Mouse (Mus musculus) heart, embryonic 12.5 days (tissue): ENCODE data around the gene Gtf2f2. TPM values are rescaled to one million over a fixed set of nuclear protein-coding genes. Genes with fewer than 3 reads are reported as not detected.
A peak's percentile ranks its signal among the peaks of the same experiment; 100 is the strongest.

Source experiments
- ATAC-seq: fragments of 200-750 bp; cut with Nextera tagmentation; 2 replicates; pipeline ENCODE4 v1.8.0; 2017; ENCODE audit warnings: moderate TSS enrichment, moderate library complexity; ENCODE audit not compliant: insufficient number of reproducible peaks, low FRiP score
- H3K27ac ChIP-seq: fragments of 300-500 bp; sonication (generic); 2 replicates; pipeline ENCODE4 v1.5.1; 2016; ENCODE audit warnings: mild to moderate bottlenecking, moderate library complexity; ENCODE audit not compliant: poor library complexity, severe bottlenecking
- H3K27me3 ChIP-seq: fragments of 300-500 bp; sonication (generic); replicated peaks from 2 replicates; pipeline ENCODE4 v1.6.1; 2016; ENCODE audit warnings: mild to moderate bottlenecking, moderate library complexity
- H3K36me3 ChIP-seq: fragments of 300-500 bp; sonication (generic); 2 replicates; pipeline ENCODE4 v1.6.1; 2016; ENCODE audit warnings: mild to moderate bottlenecking, moderate library complexity
- H3K4me1 ChIP-seq: fragments of 300-500 bp; sonication (generic); replicated peaks from 2 replicates; pipeline ENCODE4 v1.6.1; 2016; ENCODE audit warnings: mild to moderate bottlenecking
- H3K4me2 ChIP-seq: fragments of 300-500 bp; sonication (generic); 2 replicates; pipeline ENCODE4 v1.6.1; 2016; ENCODE audit warnings: mild to moderate bottlenecking, moderate library complexity
- H3K4me3 ChIP-seq: fragments of 300-500 bp; sonication (generic); 2 replicates; pipeline ENCODE4 v1.5.1; 2016; ENCODE audit warnings: mild to moderate bottlenecking
- H3K9ac ChIP-seq: fragments of 300-500 bp; sonication (generic); 2 replicates; pipeline ENCODE4 v1.6.1; 2016; ENCODE audit warnings: mild to moderate bottlenecking, moderate library complexity
- H3K9me3 ChIP-seq: fragments of 300-500 bp; sonication (generic); replicated peaks from 2 replicates; pipeline ENCODE4 v1.6.1; 2016; ENCODE audit warnings: mild to moderate bottlenecking, moderate library complexity
- WGBS: fragments of 180-500 bp; shearing (Covaris S2); methylation state at CpG from one replicate; pipeline ENCODE4 v1.1.7; 2016; 5-methylcytosine and 5-hydroxymethylcytosine counted together
- polyA plus RNA-seq: library from polyadenylated mRNA; unstranded; fragments of >200 nt; fragmentation: Nextera tagmentation; extraction: Ambion mirVana; gene quantifications from 2 replicates; pipeline ENCODE4 v1.2.1, GENCODE M21; 2016

The Gtf2f2 gene
- polyA plus RNA-seq, 1 experiment from 2014 or later: 31.3 TPM

- ATAC-seq: no peak
- WGBS: 92% methylated on average over 6 of the region's 6 CpGs
These were observed 98.7 kb downstream of the Gtf2f2 start for GRCm38 (mm10) chr14:75911968-75912367.

GRCm38 (mm10) chr14:75906931-75907330 lies 103.7 kb downstream of the Gtf2f2 start:
- no peaks in the 10 kb centered on the region for H3K4me1 ChIP-seq
- H3K9me3 ChIP-seq: no peaks in the 10 kb centered on the region
- H3K27ac ChIP-seq: no peak overlapping the region
- H3K9ac ChIP-seq: no peak overlapping the region
- 90% methylated on average over 8 of the region's 8 CpGs for WGBS
- peaks cover 26% of the 10 kb centered on the region for H3K36me3 ChIP-seq
- no peaks in the 10 kb centered on the region for H3K27me3 ChIP-seq
- ATAC-seq: no peak
- H3K4me3 ChIP-seq: no peak overlapping the region
- H3K4me2 ChIP-seq: no peak overlapping the region

More at GRCm38 (mm10) chr14:75911968-75912367, 98.7 kb downstream of the Gtf2f2 start:
- Histone ChIP-seq H3K27me3 (no peaks in the 10 kb centered on the region), H3K4me3 (no peak overlapping the region), H3K4me2 (no peak overlapping the region), H3K36me3 (peaks cover 7% of the 10 kb centered on the region), H3K4me1 (peaks cover 3% of the 10 kb centered on the region; the same call in 1 of the 2 replicates), H3K9me3 (no peaks in the 10 kb centered on the region), H3K9ac (no peak overlapping the region), H3K27ac (no peak overlapping the region)

- Histone ChIP-seq H3K9me3 (no peaks in the 10 kb centered on the region), H3K27me3 (no peaks in the 10 kb centered on the region), H3K9ac (no peak overlapping the region), H3K27ac (no peak overlapping the region), H3K36me3 (peaks cover 26% of the 10 kb centered on the region), H3K4me1 (peaks cover 5% of the 10 kb centered on the region; the same call in 1 of the 2 replicates), H3K4me3 (no peak overlapping the region), H3K4me2 (no peak overlapping the region)
- 91% methylated on average over 3 of the region's 3 CpGs for WGBS
- ATAC-seq: no peak
These were observed 105.7 kb downstream of the Gtf2f2 start for GRCm38 (mm10) chr14:75904972-75905371.

GRCm38 (mm10) chr14:75903131-75903530 lies 107.5 kb downstream of the Gtf2f2 start:
- peaks cover 26% of the 10 kb centered on the region for H3K36me3 ChIP-seq
- H3K4me3 ChIP-seq: no peak overlapping the region
- H3K27me3 ChIP-seq: no peaks in the 10 kb centered on the region
- H3K27ac ChIP-seq: no peak overlapping the region
- no peaks in the 10 kb centered on the region for H3K9me3 ChIP-seq
- H3K4me1 ChIP-seq: peaks cover 5% of the 10 kb centered on the region; the same call in 1 of the 2 replicates
- no peak overlapping the region for H3K4me2 ChIP-seq
- no peak overlapping the region for H3K9ac ChIP-seq
- ATAC-seq: no peak
- 84% methylated on average over 3 of the region's 3 CpGs for WGBS

- 75% methylated on average over 2 of the region's 2 CpGs for WGBS
- no peak for ATAC-seq
These were observed 108.7 kb downstream of the Gtf2f2 start for GRCm38 (mm10) chr14:75902013-75902412.

GRCm38 (mm10) chr14:75900793-75901499 lies 109.7 kb downstream of the Gtf2f2 start:
- H3K27ac ChIP-seq: no peak overlapping the region
- 53% methylated on average over 5 of the region's 5 CpGs for WGBS
- 0 out of 2 replicates have a peak overlapping the region, but pooled peaks have one; percentile 18 for H3K9ac ChIP-seq

More at GRCm38 (mm10) chr14:75902013-75902412, 108.7 kb downstream of the Gtf2f2 start:
- H3K27ac ChIP-seq: no peak overlapping the region; the same call in 1 of the 2 replicates
- no peaks in the 10 kb centered on the region for H3K27me3 ChIP-seq
- no peak overlapping the region for H3K9ac ChIP-seq
- H3K9me3 ChIP-seq: no peaks in the 10 kb centered on the region
- peaks cover 5% of the 10 kb centered on the region; the same call in 1 of the 2 replicates for H3K4me1 ChIP-seq
- no peak overlapping the region for H3K4me2 ChIP-seq
- H3K4me3 ChIP-seq: no peak overlapping the region
- H3K36me3 ChIP-seq: peaks cover 30% of the 10 kb centered on the region

GRCm38 (mm10) chr14:75899566-75899965 lies 111.1 kb downstream of the Gtf2f2 start:
- Histone ChIP-seq H3K9me3 (no peaks in the 10 kb centered on the region), H3K27me3 (no peaks in the 10 kb centered on the region), H3K4me2 (no peak overlapping the region), H3K36me3 (peaks cover 22% of the 10 kb centered on the region), H3K27ac (no peak overlapping the region), H3K4me3 (no peak overlapping the region), H3K9ac (no peak overlapping the region), H3K4me1 (peaks cover 5% of the 10 kb centered on the region; the same call in 1 of the 2 replicates)
- no peak for ATAC-seq
- WGBS: 30% methylated on average over 4 of the region's 4 CpGs

More at GRCm38 (mm10) chr14:75900793-75901499, 109.7 kb downstream of the Gtf2f2 start:
- no peak overlapping the region for H3K4me3 ChIP-seq
- no peaks in the 10 kb centered on the region for H3K27me3 ChIP-seq
- no peak for ATAC-seq
- no peaks in the 10 kb centered on the region for H3K9me3 ChIP-seq
- H3K36me3 ChIP-seq: peaks cover 24% of the 10 kb centered on the region
- H3K4me2 ChIP-seq: no peak overlapping the region
- H3K4me1 ChIP-seq: peaks cover 5% of the 10 kb centered on the region; the same call in 1 of the 2 replicates

GRCm38 (mm10) chr14:75892118-75892517 lies 118.5 kb downstream of the Gtf2f2 start:
- Histone ChIP-seq H3K9ac (no peak overlapping the region), H3K4me2 (no peak overlapping the region), H3K27ac (no peak overlapping the region), H3K4me3 (no peak overlapping the region), H3K27me3 (no peaks in the 10 kb centered on the region), H3K9me3 (no peaks in the 10 kb centered on the region), H3K4me1 (no peaks in the 10 kb centered on the region), H3K36me3 (peaks cover 22% of the 10 kb centered on the region)
- WGBS: 86% methylated on average over 9 of the region's 9 CpGs
- ATAC-seq: no peak

- WGBS: 85% methylated on average over 5 of the region's 5 CpGs
These were observed 126.8 kb downstream of the Gtf2f2 start for GRCm38 (mm10) chr14:75883873-75884272.

GRCm38 (mm10) chr14:75883330-75883729 lies 127.3 kb downstream of the Gtf2f2 start:
- no peaks in the 10 kb centered on the region for H3K9me3 ChIP-seq
- H3K9ac ChIP-seq: no peak overlapping the region
- no peaks in the 10 kb centered on the region for H3K36me3 ChIP-seq
- H3K4me1 ChIP-seq: peaks cover 7% of the 10 kb centered on the region; the same call in 1 of the 2 replicates
- H3K27me3 ChIP-seq: no peaks in the 10 kb centered on the region
- 66% methylated on average over 5 of the region's 5 CpGs for WGBS
- no peak overlapping the region for H3K4me3 ChIP-seq
- no peak overlapping the region for H3K27ac ChIP-seq
- ATAC-seq: no peak
- no peak overlapping the region for H3K4me2 ChIP-seq

More at GRCm38 (mm10) chr14:75883873-75884272, 126.8 kb downstream of the Gtf2f2 start:
- Histone ChIP-seq H3K9me3 (no peaks in the 10 kb centered on the region), H3K4me1 (peaks cover 7% of the 10 kb centered on the region; the same call in 1 of the 2 replicates), H3K9ac (no peak overlapping the region), H3K27ac (no peak overlapping the region), H3K4me2 (no peak overlapping the region), H3K27me3 (no peaks in the 10 kb centered on the region), H3K36me3 (no peaks in the 10 kb centered on the region), H3K4me3 (no peak overlapping the region)
- ATAC-seq: no peak

GRCm38 (mm10) chr14:75881856-75882255 lies 128.8 kb downstream of the Gtf2f2 start:
- peaks cover 7% of the 10 kb centered on the region for H3K4me1 ChIP-seq
- no peak overlapping the region for H3K27ac ChIP-seq
- H3K27me3 ChIP-seq: no peaks in the 10 kb centered on the region
- ATAC-seq: no peak
- WGBS: 28% methylated on average over 4 of the region's 4 CpGs
- H3K9ac ChIP-seq: no peak overlapping the region
- no peak overlapping the region for H3K4me3 ChIP-seq
- H3K4me2 ChIP-seq: no peak overlapping the region
- no peaks in the 10 kb centered on the region for H3K9me3 ChIP-seq
- no peaks in the 10 kb centered on the region for H3K36me3 ChIP-seq
